Mouse (Mus musculus) E14TG2a.4 (cell line): ENCODE results near the gene Pex26.

Experiments
- H3K27me3 ChIP-seq: 2 replicates; pipeline ENCODE4 v1.6.1; 2014; ENCODE audit warnings: low read length, control low read depth; ENCODE audit not compliant: insufficient read depth
- H3K36me3 ChIP-seq: 2 replicates; pipeline ENCODE4 v1.6.1; 2014; ENCODE audit warnings: low read length, control low read depth; ENCODE audit not compliant: insufficient read depth
- H3K4me1 ChIP-seq: replicated peaks from 2 replicates; pipeline ENCODE4 v1.6.1; 2014; ENCODE audit warnings: low read depth, low read length, control low read depth
- H3K4me3 ChIP-seq: replicated peaks from 2 replicates; pipeline ENCODE4 v1.5.1; 2014; ENCODE audit warnings: mild to moderate bottlenecking, low read length
- H3K9me3 ChIP-seq: 2 replicates; pipeline ENCODE4 v1.6.1; 2014; ENCODE audit warnings: low read length, control low read depth
- CTCF ChIP-seq: conservative IDR thresholded peaks from 2 replicates; pipeline ENCODE4 v1.5.1; 2014; ENCODE audit warnings: low read length
- NANOG ChIP-seq: IDR thresholded peaks from 2 replicates; pipeline ENCODE4 v1.6.1; 2014; ENCODE audit warnings: borderline replicate concordance, low read length, mixed read lengths
- POU5F1 ChIP-seq: IDR thresholded peaks from 2 replicates; pipeline ENCODE4 v1.6.1; 2014; ENCODE audit warnings: low read length, borderline replicate concordance

Pex26 gene

DNA sequence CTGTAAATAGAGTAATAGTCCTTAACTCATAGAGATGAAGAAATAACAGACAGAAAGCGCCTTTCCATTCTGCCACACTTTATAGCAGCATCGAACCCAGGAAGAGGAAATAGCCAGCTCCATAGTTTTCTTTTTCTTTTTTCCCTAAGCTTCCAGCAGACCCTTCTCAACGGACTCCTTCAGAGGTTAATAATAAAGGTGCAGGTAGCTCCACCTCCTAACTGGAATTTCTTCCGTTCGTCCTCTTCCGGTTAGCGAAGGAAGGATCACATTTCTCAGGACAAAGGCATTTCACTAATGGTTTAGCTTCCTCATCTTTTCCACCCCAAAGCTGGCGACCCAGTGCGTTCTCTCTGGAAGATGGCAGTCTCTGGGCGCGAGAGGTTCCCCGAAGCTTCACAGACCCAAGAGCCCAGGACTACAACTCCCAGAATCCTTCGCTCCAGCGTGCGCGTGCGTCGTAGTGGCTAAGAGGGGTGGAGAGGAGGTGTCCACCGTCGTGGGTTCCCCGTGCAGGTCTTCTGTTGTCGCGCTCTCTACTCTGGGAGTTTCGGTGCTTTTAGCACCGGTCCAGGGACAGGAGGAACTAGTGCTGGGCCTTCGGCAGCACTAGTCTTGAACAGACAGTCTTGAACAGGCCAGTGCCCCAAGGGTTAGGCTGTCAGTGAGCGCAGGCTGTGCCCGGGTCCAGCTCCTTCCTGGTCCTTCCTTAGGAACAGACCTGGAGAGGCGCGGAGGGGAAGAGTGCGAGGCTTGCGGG lies at the start of gene Pex26:
TSS of gene Pex26 (plus strand) at position 254 of the 760 bp plus-strand sequence.
- Histone ChIP-seq H3K9me3 (no peaks in the 10 kb centered on the region), H3K4me3 (peak within 1 kb of the TSS; percentile 93), H3K4me1 (peaks cover 45% of the 10 kb centered on the region), H3K36me3 (peaks cover 24% of the 10 kb centered on the region), H3K27me3 (peaks cover 16% of the 10 kb centered on the region)
- TF ChIP-seq NANOG (no peak), CTCF (no peak), POU5F1 (no peak)

DNA sequence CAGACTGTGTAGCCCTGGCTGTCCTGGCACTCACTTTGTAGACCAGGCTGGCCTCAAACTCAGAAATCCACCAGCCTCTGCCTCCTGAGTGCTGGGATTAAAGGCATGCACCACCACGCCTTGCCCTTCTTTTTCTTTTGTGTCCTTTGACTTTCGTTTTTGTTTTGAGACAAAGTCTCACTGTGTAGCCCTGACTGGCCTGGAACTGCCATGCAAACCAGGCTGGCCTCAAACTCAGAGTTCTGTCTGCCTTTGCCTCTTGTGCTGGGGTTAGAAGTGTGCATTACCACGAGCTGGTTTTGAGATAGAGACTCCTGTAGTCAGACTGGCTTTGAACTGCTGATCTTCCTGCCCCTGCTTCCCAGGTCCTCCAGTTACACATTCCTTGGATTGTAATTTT lies 49.2 kb upstream of the Pex26 start:
- H3K27me3 ChIP-seq: peaks cover 36% of the 10 kb centered on the region
- no peaks in the 10 kb centered on the region for H3K36me3 ChIP-seq
- H3K4me3 ChIP-seq: no peak overlapping the region
- no peaks in the 10 kb centered on the region for H3K9me3 ChIP-seq
- no peak for TF ChIP-seq CTCF
- no peak for TF ChIP-seq NANOG
- no peak for TF ChIP-seq POU5F1
- H3K4me1 ChIP-seq: peaks cover 78% of the 10 kb centered on the region

DNA sequence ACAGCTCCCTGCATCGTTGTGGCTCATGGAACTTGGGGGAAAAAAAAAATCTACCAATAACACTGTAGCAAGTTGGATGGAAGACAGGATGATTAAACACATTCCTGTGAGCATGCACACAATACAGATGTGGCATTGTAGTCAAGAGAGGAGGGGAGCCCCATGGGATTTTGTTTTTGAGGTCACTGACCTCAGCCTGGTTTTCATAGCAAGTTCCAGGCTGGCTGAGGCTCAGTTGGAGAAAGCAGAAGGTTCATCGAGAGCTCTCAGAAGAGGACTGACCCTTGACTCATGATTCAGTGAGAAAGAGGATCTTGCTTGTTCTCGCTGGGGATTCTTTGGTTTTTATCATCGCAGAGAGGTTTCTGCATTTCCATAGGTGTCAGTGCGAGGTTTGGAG lies 48.6 kb upstream of the Pex26 start:
- Histone ChIP-seq H3K4me3 (no peak overlapping the region), H3K27me3 (peaks cover 32% of the 10 kb centered on the region), H3K4me1 (peaks cover 75% of the 10 kb centered on the region), H3K36me3 (no peaks in the 10 kb centered on the region), H3K9me3 (no peaks in the 10 kb centered on the region)
- TF ChIP-seq POU5F1 (no peak), NANOG (no peak), CTCF (no peak)

DNA sequence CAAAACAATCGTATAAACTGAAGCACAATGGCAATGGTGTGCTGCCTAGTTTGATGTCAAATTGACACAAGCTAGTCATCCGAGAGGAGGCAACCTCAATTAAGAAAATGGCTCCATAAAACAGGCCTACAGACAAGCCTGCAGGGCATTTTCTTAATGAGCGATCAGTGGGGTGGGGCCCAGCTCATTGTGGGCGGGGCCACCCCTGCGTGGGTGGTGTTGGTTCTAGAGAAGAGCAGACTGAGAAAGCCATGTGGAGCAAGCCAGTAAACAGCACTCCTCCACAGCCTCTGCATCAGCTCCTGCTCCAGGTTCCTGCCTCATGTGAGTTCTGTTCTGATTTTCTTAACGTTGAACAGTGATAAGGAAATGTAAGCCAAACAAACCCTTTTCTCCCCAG lies 46.2 kb upstream of the Pex26 start:
- peaks cover 15% of the 10 kb centered on the region for H3K27me3 ChIP-seq
- H3K9me3 ChIP-seq: no peaks in the 10 kb centered on the region
- TF ChIP-seq CTCF (no peak), NANOG (peak; percentile 58; the same call in 1 of the 2 replicates)
- H3K36me3 ChIP-seq: no peaks in the 10 kb centered on the region
- H3K4me1 ChIP-seq: peaks cover 82% of the 10 kb centered on the region
- H3K4me3 ChIP-seq: peak overlapping the region; percentile 13

DNA sequence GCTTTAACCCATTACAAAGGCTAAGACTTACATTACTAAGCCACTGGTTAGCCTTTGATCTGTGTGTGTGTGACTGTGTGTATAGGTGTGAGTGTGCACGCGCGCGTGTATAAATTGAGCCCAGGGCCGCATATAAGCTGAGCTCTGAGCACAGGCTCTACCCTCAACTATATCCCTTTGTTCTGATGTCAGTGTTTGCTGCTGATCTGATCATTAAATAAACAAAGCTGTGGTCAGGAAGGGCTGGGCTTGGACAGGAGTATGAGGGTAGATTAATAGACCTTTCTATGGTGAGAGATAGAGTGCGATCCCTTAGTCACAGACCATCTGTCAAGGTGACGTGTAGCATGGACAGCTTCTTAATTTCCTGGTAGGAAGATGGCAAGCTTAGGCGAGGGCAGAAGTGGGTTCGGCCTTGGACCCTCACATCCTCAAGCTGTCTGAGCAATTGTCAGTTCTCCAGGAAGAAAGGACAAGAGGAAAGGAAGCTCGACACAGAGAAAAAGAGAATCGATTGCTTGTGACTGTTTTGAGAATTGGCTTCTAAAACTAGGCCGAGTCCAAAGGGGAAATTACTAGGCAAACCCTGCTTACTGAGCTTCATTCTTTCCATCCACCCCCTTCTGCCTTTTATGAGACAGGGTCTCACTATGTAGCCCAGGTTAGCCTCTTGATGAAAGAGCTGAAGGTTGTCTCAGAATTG lies 45.0 kb upstream of the Pex26 start:
- Histone ChIP-seq H3K4me3 (no peak overlapping the region), H3K27me3 (peaks cover 7% of the 10 kb centered on the region), H3K36me3 (no peaks in the 10 kb centered on the region), H3K4me1 (peaks cover 86% of the 10 kb centered on the region), H3K9me3 (no peaks in the 10 kb centered on the region)
- TF ChIP-seq CTCF (no peak), NANOG (no peak), POU5F1 (no peak)

DNA sequence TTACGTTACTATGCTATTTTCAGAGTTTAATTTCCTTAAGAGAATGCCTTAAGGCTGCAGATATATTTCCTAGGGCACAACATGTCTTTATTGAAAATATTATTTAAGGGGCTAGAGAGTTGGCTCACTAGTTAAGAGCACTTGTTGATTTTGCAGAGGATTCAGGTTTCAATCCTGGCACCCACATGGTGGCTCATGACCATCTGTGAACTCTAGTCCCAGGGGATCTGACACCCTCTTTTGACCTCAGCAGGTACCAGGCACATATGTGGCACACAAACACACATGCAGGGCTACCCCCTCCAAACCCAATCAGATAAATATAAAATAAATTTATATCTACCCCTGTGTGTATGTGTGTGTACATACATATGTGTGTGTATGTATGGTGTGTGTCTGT lies 44.2 kb upstream of the Pex26 start:
- no peak overlapping the region for H3K4me3 ChIP-seq
- H3K4me1 ChIP-seq: peaks cover 86% of the 10 kb centered on the region
- H3K27me3 ChIP-seq: peaks cover 7% of the 10 kb centered on the region
- TF ChIP-seq POU5F1 (no peak), CTCF (no peak), NANOG (no peak)
- no peaks in the 10 kb centered on the region for H3K36me3 ChIP-seq
- no peaks in the 10 kb centered on the region for H3K9me3 ChIP-seq

DNA sequence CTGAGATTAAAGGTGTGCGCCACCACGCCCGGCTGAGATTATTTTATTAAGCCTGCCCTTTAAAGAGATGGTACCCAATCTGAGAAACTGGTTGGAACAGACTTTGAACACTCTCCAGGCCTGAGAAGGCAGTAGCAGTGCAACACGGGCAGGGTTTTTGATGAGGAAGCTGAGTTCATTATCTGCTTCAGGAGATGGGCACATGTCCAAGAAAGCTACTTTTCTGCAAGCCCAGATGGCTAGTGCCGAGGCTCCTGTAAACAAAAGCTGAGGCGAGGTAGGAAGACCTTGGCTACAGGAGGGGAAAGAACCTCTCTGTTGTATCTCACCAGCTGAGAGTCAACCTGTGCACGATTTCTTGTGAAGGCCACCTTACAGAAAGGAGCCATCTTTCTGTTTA lies 41.2 kb upstream of the Pex26 start:
- Histone ChIP-seq H3K4me3 (no peak overlapping the region), H3K27me3 (no peaks in the 10 kb centered on the region), H3K9me3 (no peaks in the 10 kb centered on the region), H3K36me3 (no peaks in the 10 kb centered on the region), H3K4me1 (peaks cover 86% of the 10 kb centered on the region)
- TF ChIP-seq NANOG (no peak), POU5F1 (no peak), CTCF (no peak)

DNA sequence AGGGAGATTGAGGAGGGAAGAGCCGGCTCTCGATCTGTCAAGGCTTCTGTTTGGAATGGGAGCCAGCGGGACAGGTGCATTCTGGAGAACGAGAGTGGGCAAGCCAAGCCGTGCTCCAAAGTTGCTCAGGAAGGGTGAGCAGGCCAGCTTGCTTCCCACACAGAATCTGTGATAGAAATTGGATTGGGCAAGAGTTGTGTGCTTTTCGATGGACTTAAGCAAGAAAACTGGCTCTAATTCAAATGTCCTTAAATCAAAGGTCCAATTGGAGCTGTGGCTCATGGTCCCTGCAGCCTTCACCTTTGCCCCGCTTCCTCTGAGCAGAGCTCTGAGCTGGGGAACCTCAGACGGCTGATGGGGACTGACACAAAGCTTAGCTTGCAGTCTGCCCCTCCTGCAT lies 40.0 kb upstream of the Pex26 start:
- H3K4me3 ChIP-seq: no peak overlapping the region
- no peak for TF ChIP-seq NANOG
- no peak for TF ChIP-seq POU5F1
- TF ChIP-seq CTCF: no peak
- peaks cover 81% of the 10 kb centered on the region for H3K4me1 ChIP-seq
- H3K27me3 ChIP-seq: no peaks in the 10 kb centered on the region
- H3K36me3 ChIP-seq: no peaks in the 10 kb centered on the region
- no peaks in the 10 kb centered on the region for H3K9me3 ChIP-seq

DNA sequence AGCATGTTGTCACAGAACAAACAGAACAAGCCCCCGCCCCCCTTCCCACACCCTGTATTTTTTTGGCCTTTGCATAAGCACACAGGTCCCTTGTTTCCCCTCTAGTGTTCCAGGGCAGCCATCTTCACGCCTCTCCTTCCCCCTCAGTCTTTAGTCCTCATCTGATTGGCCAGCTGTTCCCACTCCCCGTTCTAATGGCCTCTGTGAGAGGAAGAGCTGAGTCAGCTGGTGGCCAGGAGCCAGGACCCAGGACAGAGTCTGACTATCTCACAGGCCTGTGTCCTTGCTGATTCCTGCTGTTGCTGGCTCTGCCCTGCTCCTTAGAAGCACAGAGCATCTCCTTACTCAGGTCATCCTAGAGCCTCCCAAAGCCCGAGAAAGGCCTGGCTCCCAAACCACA lies 39.4 kb upstream of the Pex26 start:
- peaks cover 82% of the 10 kb centered on the region for H3K4me1 ChIP-seq
- TF ChIP-seq NANOG (no peak), POU5F1 (no peak), CTCF (no peak)
- H3K36me3 ChIP-seq: no peaks in the 10 kb centered on the region
- no peaks in the 10 kb centered on the region for H3K9me3 ChIP-seq
- no peak overlapping the region for H3K4me3 ChIP-seq
- H3K27me3 ChIP-seq: no peaks in the 10 kb centered on the region
